Mouse (Mus musculus): Measurements from ENCODE around the gene Stard7.

DNA sequence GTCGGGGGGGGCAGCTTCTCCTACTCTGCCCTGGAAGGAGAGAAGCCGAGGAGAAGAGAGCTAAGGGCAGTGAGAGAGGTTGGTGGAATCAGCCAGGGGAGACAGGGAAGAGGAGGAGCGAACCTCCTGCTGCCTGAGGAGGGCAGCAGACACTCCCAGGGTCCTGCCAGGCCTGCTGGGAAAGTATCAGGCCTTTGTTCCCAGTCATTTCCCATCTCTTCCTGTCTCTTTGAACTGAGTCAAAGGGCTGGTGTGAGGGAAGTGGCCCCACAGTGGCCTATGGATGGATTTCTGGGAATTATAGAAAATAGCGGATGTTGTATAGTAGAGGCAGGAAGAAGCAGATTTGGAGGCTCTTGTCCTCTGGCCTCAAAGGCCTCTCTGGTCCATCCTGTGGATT is 43.9 kb downstream of the Stard7 start:
- no peak for TF ChIP-seq CTCF (IDR thresholded peaks at IDR 0.05; ENCODE audit: borderline replicate concordance, insufficient read depth, low read length)
- TF ChIP-seq POLR2A (IDR thresholded peaks at IDR 0.05; ENCODE audit: low read depth, low read length) = no peak

Data from embryonic fibroblast, embryonic 13.5 days (primary cell).